Mouse (Mus musculus) heart, postnatal 0 days (tissue): ENCODE measurements at regions not wholly inside any gene's neighbourhood (a gene's known extent, or its start where the extent isn't known, plus 50 kb on each side); places are given as distances from the start of the nearest gene placed in this dataset.

Experiments used
- CTCF ChIP-seq: IDR thresholded peaks from 2 replicates; pipeline ENCODE4 v1.5.1; 2016; ENCODE audit warnings: antibody characterized with exemption, control low read depth, low read depth
- EP300 ChIP-seq: IDR thresholded peaks from 2 replicates; pipeline ENCODE4 v1.6.1; 2016; ENCODE audit warnings: antibody characterized with exemption, low read depth

DNA sequence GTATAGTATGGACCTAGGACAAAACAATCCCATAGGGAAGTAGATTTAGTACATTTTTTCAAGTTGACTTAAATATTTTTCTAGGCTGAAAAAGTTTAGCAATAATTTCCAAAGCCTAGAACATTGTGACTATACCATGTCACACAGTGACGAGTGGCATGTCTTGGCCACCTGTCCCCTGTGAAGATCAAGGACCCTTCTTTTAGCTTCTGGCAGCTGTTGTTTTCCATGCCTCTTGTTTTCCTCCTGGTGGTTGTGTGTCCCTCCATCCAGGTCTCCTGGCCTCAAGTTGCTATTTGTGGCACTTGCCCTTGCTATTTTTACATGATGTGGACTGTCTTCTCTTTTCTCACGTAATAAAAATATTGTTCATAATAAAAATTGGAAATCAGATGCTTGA lies 427.2 kb upstream of the Mef2c start:
- TF ChIP-seq CTCF (no peak), EP300 (no peak)
